Mouse (Mus musculus): ENCODE results near the gene Angptl1.

Gene Angptl1

DNA sequence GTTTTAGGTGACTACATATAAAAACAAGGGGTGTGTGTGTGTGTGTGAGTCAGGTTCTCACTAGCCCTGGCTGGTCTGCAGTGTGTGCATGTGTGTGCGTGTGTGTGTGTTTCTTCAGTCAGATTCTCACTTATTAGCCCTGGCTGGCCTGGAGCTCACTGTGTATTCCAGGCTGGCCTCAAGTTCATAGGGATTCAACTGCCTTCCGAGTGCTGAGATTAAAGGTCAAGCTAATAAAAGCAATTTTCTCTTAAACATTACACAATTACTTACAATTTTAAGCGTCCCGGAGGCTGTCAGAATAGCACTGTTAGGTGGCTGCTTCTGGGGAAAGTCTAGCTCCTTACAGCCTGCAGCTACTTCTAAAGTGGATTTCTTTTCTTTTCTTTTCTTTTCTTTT lies at the start of gene Angptl1:
TSS of gene Angptl1 (plus strand) at position 386 of the 400 bp plus-strand sequence.
- 57% methylated on average over 4 of the region's 4 CpGs for WGBS

DNA sequence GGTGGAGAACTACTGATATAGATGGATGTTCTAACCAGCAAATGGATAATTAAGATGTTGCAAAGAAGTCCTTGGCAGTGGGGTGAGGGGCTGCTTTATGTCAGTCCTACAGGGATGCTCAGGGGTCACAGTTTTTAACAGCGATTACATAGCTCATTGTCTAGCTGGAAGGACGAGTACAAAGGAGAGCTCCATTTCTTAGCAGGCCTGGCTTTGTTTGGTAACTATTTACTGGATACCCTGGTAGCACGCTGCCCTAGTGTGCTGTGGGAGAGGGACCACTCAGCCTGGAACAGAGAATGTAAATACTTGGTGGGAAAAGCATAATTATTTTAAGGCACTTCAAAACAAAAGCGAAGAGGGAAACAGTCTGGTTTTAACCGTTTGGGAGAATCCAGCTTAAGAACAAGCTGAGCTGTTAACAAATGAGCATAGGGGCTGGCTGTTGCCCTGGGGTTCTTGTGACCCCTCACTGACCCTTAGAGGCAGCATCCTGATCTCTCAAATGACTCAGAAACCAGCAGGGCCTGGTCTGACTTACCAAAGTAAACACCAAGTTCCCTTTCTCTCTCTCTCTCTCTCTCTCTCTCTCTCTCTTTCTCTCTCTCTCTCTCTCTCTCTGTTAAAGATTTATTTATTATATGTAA lies 48.4 kb upstream of the Angptl1 start:
- WGBS, result 74% methylated on average over 5 of the region's 5 CpGs

DNA sequence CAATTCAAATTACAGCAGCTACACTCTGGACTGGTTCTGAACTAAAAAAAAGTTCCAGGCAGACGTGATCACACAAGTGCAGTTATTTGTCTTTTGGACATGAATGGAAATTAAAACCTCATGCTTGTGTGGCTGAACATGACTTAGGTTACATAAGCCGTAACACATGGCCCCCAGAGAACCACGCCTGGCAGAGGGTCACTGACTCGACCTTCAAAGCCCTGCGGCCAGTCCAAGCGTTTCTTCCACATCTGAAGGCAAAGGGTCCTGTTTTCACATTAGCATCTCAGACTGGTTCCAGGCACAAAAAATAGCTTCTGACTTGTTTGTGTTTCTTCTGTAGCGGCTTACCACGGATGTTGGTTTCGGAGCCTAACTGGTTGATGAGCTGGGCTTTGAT lies 42.1 kb upstream of the Angptl1 start:
- 87% methylated on average over 9 of the region's 9 CpGs for WGBS

DNA sequence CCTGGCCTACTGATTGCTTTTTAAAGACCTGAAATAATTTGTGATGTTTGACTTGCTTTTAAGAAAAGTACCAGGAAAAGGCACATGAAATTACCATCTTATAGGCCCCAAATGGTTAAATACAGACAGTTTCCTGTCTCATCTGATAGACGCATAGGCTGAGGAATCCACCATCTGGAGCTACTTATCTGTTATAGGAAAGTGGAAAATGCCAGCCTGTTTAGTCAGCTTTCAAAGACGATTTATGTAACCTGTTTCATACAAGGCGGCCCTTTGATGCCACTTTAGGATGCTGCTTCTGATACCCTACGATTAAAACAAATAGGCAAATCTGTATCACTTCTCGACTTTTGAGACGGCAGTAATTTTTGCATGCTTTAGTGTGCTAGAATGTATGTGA lies 37.1 kb upstream of the Angptl1 start:
- WGBS, result 48% methylated on average over 6 of the region's 6 CpGs

DNA sequence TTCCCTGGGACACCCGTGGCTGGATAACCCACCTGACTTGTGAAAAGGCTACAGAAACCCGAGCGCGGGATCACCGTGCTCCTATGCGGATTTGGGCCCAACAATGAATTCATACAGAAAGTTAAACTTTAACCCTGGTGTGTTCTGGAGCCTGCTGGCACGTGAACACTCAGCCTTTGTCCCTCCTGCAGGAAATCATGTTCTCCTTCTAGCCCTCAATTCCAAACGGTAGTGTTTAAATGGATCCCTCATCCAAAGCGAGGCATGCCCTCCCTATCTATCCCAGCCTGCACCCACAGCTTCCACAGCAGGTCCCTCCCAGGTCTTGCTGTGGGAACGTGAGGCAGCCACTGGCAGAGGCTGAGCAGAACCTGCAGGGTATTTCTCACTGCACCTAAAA lies 30.0 kb upstream of the Angptl1 start:
- 56% methylated on average over 10 of the region's 10 CpGs for WGBS

DNA sequence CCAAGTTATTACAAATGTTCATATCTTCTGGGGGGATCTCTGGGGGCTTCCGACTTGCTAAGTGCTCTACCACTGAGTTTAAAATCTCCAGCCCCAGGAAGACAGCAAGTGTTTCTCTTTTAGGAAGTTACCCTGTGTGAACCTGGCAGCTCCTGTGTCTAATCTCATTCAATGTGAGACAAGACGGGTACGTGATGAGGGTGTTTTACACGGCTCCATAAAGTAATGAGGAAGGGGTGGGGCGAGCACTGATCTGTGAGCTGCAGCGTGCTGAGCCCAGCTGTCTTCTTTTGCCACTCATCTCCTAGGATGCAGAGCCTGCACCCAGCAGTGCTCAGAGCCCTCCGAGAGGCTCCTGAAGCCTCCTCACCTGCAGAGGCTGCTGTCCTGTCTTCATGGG lies 26.4 kb upstream of the Angptl1 start:
- WGBS, result 55% methylated on average over 7 of the region's 7 CpGs

DNA sequence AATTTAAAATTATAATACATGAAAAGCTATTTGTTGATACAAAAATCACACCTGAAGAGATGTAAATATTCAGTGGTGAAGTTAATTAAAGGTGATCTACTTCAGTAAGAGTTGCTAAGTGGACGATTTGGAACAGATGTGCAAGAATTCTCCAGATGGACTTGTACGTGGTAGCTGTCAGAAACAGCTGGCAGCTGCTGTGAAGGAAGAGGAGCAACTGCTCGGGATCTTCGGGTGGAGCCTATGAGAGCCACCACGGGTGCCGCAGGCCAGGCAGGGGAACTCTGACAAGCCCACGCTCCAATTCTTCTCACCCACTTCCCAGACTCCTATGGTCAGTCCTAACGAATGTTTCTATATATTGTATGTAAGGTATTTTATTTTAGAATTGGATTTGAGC lies 25.6 kb upstream of the Angptl1 start:
- WGBS, result 79% methylated on average over 8 of the region's 8 CpGs

DNA sequence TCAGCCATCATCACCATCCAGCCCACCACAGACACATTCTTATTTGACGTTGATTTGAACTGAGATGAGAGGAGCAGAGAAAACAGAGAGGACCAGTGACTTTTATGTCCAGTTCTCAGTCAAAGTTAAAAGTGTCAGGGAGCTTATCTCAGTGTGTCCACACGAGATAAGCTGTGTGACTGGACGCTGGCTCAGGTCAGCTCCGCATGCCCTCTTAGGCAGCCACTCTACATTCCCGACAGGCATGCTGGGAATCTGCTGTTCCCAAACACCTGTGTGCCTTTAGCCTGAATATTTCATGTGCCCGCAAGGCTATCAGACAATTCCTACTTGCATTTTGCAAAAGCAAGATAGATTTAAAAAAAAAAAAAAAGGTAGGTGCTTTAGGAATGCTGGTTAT lies 24.9 kb upstream of the Angptl1 start:
- WGBS, result 90% methylated on average over 6 of the region's 6 CpGs

DNA sequence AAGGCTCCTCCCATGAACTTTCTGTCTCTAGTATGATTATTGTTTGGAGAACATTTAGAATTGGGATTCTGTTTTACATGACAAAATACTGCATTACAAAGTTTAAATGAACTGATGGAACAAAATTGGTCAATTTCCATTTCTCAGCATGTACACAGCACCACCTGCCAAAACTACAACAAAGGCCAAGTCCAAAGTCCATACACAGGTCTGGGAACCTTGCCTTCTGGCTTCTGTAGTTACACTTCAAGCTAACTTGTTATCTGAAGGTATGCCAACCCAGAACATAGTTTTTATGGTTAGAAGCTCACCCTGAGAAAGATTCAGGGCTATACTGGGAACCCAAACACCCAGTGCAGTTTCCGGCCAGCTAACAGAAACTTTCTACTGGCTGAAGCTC lies 19.1 kb upstream of the Angptl1 start:
- WGBS, result 94% methylated on average over 1 of the region's 1 CpGs

DNA sequence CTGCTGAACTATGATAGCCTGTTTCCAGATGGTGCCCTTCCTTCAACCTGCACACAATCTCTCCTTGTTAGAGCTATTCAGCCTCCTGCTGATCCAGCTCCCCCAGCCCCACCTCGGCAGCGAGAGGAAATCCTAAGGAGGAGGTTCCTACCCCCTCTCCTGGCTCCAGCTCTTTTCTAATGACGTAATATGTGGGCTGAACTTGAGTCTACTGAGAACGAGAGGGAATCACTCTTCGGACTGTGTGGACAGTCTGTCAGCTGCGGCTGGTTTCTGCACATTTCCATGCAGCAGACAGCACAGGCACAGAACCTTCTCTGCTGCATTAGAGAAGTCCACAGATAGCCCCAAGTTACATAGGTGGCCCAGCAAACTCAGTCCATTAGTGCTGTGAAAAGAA lies 333 bp downstream of the Angptl1 start:
- WGBS, result 4% methylated on average over 6 of the region's 6 CpGs

DNA sequence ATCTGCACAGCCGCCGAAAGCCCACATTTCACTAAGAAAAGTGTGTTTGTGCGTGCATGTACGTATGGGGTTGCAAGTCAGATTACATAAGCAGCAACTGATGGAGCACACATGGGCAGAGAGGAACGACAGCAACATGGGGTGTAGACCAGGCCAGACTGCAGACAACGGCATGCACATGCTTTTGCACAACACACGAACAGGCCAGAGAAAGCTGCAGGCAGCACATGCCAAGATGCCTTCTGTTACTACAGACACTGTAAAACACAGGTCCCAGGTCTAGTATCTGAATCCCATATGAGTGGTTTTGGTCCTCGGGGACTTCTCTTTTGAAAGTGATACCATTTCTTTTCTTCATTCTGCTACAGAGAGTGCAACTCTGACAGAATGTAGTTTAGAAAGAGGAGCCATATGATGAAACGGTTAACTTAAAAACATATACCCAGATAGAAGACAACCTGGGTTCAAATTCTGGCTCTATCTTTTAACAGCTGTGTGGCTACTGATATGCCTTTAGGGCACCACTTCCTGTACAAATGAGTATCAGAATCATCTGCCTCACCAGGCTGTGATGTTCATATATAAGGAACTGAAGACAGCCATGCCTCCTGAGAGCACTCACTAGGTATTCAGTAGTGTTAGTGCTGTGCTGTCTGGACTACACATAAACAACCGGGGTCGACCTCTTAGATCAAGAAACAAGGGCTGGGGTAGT lies 3.4 kb downstream of the Angptl1 start:
- WGBS, result 65% methylated on average over 11 of the region's 11 CpGs

DNA sequence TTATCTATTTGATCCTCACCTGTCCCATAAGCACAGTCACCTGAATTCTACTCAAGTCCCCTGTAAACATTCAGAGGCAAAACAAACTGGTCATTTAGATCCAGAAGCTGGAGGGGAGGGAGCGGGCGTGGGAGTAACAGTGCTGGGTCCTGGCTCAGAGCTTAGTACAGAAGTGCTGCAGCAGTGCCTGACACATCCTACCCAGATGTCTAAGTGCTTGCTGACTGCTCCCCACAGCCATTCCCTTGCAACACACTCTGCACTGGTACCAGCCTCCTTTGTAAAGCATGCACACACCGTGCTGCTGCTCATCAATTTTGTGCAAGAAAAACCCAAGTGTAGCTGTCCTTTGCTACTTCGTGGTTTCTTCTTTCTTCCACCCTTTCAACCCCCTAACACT lies 8.7 kb downstream of the Angptl1 start:
- WGBS, result 77% methylated on average over 4 of the region's 4 CpGs

DNA sequence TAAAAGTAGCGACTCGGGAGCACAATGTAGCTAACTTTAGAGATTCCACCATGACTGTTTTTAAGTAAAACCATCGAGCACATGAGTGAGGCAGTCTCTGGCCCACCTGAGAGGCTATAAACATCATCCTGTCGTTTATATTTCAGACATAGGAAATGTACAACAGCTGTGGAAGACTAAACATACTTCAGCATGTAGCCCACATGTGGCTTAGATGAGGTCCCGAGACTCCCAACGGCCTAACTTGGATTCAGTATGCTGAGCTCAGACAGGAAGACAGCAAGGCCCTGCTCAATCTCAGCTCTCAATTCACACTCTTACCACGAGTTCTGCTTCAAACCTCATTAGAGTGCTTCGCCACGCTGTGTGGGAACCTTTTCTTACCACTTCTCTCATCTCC lies 14.0 kb downstream of the Angptl1 start:
- WGBS, result 81% methylated on average over 9 of the region's 9 CpGs

DNA sequence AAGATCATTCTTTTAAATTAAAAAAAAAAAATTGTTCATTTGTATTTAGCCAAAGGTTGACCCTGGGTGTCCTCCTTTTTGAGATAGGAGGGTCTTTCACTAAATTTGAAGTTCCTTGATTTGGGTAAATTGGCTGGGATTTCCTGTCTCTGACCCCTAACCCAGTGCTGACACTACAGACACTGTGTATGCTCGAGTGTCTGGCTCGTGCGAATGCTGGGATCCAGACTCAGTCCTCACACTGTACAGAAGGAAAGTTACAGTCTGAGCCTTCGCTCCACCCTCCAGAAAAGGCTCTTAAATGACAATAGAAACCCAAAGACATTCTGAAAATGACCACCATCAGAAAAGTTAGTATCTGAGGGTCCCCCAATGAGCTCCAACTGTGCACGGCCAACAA lies 14.5 kb downstream of the Angptl1 start:
- WGBS, result 97% methylated on average over 5 of the region's 5 CpGs

DNA sequence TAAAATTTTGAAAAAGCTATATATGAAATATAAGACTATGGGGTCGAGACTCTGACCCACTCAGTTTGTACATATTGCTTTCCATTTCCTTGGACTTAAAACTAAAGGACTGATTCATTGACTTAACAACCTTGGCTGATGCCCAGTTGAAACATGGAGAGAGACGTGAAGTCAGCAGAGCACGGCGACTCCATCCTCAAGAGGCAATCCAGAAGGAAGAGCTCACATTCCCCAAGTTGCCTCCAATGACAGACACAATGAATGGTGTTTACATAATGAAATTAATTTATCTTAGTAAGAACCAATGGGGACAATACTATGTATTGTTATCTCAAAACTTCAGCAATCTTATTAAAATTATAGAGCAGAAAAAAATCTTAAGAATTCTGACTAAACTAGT lies 16.2 kb downstream of the Angptl1 start:
- WGBS, result 96% methylated on average over 4 of the region's 4 CpGs

DNA sequence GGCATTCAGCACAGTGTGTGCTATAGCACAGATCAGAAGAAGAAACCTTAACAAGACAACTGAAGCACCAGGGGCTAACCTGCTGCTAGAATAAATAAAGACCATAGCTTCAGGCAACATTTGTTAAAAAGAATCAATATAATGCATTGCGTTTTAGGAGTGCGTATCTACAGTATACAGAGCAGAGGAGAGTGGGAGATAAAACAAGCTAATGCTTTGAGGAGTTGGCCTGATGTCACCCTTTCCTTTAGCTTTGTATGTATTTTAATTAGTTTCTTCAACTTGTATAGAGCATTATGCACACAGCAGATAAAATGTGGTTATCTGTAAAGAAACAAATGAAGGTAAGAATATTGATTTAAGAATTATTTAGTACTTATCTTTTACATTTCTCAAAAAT lies 18.3 kb downstream of the Angptl1 start:
- WGBS, result 70% methylated on average over 2 of the region's 2 CpGs

DNA sequence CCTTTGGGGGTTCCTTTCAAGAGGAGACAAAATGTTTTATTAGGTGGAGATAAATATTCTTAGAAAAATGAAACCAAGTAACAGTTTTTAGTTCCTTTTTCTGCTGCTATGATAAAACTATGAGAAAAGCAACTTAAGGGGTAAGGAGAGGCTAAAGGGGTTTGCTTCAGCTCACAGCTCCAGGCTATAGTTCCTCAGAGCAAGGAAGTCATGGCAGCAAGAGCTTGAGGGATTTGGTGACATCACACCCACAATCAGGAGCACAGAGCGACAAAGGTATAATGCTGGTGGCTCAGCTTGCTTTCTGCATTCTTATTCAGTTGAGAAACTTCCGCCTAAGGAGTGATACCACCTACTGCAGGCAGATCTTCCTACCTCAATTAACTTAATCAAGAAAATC lies 20.8 kb downstream of the Angptl1 start:
- WGBS, result 90% methylated on average over 2 of the region's 2 CpGs

DNA sequence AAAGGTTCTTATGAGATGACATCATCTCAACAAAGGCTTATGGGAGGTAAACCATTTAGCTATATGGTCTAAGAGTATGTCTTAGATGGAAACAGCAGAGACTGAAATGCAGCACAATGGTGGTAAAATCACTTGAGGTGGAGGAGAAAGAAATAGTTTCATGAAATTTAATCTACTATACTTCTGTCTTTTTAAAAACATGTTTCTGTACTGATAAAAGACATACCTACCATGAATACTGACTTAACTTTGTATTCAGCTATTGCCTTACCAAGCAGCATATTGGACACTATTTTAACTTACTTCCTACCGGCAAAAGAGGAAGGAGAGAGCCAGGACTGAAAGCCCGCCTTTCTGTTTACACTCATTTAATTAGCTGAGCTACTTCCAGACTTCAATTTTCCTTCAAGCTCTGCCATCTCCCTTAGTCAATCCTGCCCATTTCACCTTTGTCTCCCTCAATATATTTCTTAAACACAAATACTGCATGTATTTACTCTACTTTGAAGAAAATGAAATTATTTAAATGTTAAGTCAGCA lies 21.4 kb downstream of the Angptl1 start:
- 49% methylated on average over 2 of the region's 2 CpGs for WGBS

DNA sequence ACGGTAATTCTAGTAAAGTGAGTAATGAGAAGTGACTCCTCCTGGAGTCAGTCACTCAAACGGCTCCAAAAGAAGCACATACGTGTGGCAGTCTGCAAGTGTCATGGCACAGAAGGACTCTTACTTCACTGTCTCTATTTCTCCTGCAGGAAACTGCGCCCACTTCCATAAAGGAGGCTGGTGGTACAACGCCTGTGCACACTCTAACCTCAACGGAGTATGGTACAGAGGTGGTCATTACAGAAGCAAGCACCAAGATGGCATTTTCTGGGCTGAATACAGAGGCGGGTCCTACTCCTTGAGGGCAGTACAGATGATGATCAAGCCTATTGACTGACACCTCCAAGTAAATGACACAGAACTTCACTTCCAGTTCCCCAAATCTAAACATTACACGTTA lies 21.9 kb downstream of the Angptl1 start:
- 81% methylated on average over 8 of the region's 8 CpGs for WGBS

DNA sequence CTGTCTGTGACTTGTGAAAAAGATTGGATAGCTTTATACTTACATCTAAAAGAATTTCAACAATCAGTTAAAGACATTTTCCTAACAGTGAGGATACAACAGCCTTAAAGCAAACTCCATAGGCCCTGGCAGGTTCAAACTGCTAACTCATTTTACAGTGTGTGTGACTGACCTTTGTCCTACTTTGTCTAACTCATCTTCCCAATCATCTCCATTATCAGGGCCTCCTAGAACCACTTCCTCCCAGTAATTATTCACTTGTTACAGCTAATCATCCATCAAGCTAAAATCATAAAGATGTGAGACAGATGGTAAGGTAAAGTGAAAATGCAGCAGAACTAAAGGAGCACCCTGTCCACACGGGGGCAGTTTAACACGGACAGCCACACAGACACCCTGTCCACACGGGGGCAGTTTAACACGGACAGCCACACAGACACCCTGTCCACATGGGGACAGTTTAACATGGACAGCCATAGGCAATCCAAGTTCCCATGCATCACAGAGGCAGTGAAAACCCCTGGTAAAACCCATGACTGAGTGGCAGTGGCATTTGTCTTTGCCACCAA lies 23.2 kb downstream of the Angptl1 start:
- whole genome bisulfite sequencing, result 39% methylated on average over 4 of the region's 4 CpGs

DNA sequence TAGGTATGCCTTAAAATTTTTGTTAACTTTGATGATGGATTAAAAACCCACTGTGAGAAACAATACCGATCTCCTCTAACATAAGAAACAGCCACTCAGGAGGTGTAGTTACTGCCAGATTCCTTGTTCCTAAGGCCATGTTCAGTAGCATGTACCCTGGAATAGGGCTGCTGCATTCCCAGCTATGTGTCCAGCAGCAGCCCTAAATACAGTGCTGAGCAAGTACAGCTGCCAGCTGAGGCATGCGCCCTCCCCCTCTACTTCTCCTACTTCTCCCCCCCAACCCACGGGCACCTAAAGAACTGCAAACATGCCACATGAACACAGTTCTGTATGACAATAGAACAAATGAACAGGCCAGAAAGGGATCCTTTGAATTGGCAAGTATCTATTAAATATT lies 25.4 kb downstream of the Angptl1 start:
- WGBS, result 46% methylated on average over 3 of the region's 3 CpGs

DNA sequence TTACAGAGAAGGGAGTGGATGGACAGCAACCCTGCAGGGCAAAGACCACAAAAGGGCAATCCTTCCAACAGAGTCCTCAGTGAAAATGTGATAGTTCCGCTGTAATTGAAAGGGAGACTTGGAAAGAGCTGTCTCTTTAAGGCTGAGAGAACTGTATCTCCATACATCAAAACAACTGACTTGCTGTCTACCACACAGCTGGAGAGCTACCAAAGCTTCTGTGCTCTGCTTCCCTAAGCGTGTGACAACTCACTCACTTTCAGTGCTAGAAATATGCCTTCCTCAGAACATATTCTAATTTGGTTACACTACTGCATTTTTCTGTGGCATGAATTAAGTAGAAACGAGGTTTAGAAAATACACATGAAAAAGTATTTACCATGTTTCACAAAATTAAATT lies 25.9 kb downstream of the Angptl1 start:
- WGBS, result 34% methylated on average over 3 of the region's 3 CpGs

DNA sequence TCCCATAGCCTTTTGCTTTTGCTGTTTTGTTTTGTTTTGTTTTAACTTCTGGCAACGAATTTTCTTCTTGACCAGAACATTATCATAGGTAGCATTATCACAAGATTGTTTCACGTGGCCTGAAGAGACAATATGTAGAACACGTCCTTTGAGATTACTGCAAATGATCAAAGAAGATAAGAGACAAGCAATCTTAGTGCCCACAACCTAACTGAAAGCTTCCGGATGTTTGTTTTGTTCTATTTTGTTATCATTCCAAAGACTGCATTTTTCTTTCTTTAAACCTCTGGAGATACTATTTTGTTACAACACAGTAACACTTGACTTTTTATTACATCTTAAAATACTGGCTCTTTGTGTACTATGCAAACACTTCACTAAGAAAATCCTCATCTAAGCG lies 31.7 kb downstream of the Angptl1 start:
- WGBS, result 90% methylated on average over 5 of the region's 5 CpGs
